Mouse (Mus musculus) heart, embryonic 12.5 days (tissue): ENCODE measurements at regions not wholly inside any gene's neighbourhood (a gene's known extent, or its start where the extent isn't known, plus 50 kb on each side); places are given as distances from the start of the nearest gene placed in this dataset.

Experiments used
- ATAC-seq: fragments of 200-750 bp; cut with Nextera tagmentation; 2 replicates; pipeline ENCODE4 v1.8.0; 2017; ENCODE audit warnings: moderate TSS enrichment, moderate library complexity; ENCODE audit not compliant: insufficient number of reproducible peaks, low FRiP score
- H3K27ac ChIP-seq: fragments of 300-500 bp; sonication (generic); 2 replicates; pipeline ENCODE4 v1.5.1; 2016; ENCODE audit warnings: mild to moderate bottlenecking, moderate library complexity; ENCODE audit not compliant: poor library complexity, severe bottlenecking
- H3K27me3 ChIP-seq: fragments of 300-500 bp; sonication (generic); replicated peaks from 2 replicates; pipeline ENCODE4 v1.6.1; 2016; ENCODE audit warnings: mild to moderate bottlenecking, moderate library complexity
- H3K36me3 ChIP-seq: fragments of 300-500 bp; sonication (generic); 2 replicates; pipeline ENCODE4 v1.6.1; 2016; ENCODE audit warnings: mild to moderate bottlenecking, moderate library complexity
- H3K4me1 ChIP-seq: fragments of 300-500 bp; sonication (generic); replicated peaks from 2 replicates; pipeline ENCODE4 v1.6.1; 2016; ENCODE audit warnings: mild to moderate bottlenecking
- H3K4me2 ChIP-seq: fragments of 300-500 bp; sonication (generic); 2 replicates; pipeline ENCODE4 v1.6.1; 2016; ENCODE audit warnings: mild to moderate bottlenecking, moderate library complexity
- H3K4me3 ChIP-seq: fragments of 300-500 bp; sonication (generic); 2 replicates; pipeline ENCODE4 v1.5.1; 2016; ENCODE audit warnings: mild to moderate bottlenecking
- H3K9ac ChIP-seq: fragments of 300-500 bp; sonication (generic); 2 replicates; pipeline ENCODE4 v1.6.1; 2016; ENCODE audit warnings: mild to moderate bottlenecking, moderate library complexity
- H3K9me3 ChIP-seq: fragments of 300-500 bp; sonication (generic); replicated peaks from 2 replicates; pipeline ENCODE4 v1.6.1; 2016; ENCODE audit warnings: mild to moderate bottlenecking, moderate library complexity
- WGBS: fragments of 180-500 bp; shearing (Covaris S2); methylation state at CpG from one replicate; pipeline ENCODE4 v1.1.7; 2016; 5-methylcytosine and 5-hydroxymethylcytosine counted together

GRCm38 (mm10) chr9:85134900-85135299 is 177.7 kb upstream of the Gm11114 start:
- no peaks in the 10 kb centered on the region for H3K9me3 ChIP-seq

GRCm38 (mm10) chr9:85136715-85137582 is 175.6 kb upstream of the Gm11114 start:
- no peak for ATAC-seq
- Histone ChIP-seq H3K9me3 (no peaks in the 10 kb centered on the region), H3K9ac (no peak overlapping the region), H3K27ac (no peak overlapping the region), H3K36me3 (no peaks in the 10 kb centered on the region), H3K4me1 (peaks cover 9% of the 10 kb centered on the region), H3K4me3 (no peak overlapping the region), H3K4me2 (no peak overlapping the region), H3K27me3 (no peaks in the 10 kb centered on the region)
- WGBS: 67% methylated on average over 6 of the region's 6 CpGs

More at GRCm38 (mm10) chr9:85134900-85135299, 177.7 kb upstream of the Gm11114 start:
- Histone ChIP-seq H3K4me2 (no peak overlapping the region), H3K4me3 (no peak overlapping the region), H3K4me1 (peaks cover 6% of the 10 kb centered on the region), H3K27ac (no peak overlapping the region), H3K36me3 (no peaks in the 10 kb centered on the region), H3K27me3 (no peaks in the 10 kb centered on the region), H3K9ac (no peak overlapping the region)
- WGBS: 52% methylated on average over 1 of the region's 1 CpGs
- ATAC-seq: no peak

GRCm38 (mm10) chr9:85139891-85140290 is 172.7 kb upstream of the Gm11114 start:
- H3K9ac ChIP-seq: no peak overlapping the region
- no peak overlapping the region for H3K27ac ChIP-seq
- ATAC-seq: no peak
- no peaks in the 10 kb centered on the region for H3K9me3 ChIP-seq
- WGBS: 21% methylated on average over 4 of the region's 4 CpGs
- no peaks in the 10 kb centered on the region for H3K36me3 ChIP-seq
- no peaks in the 10 kb centered on the region for H3K27me3 ChIP-seq
- H3K4me3 ChIP-seq: no peak overlapping the region
- no peak overlapping the region for H3K4me2 ChIP-seq
- H3K4me1 ChIP-seq: peaks cover 9% of the 10 kb centered on the region

- WGBS: 83% methylated on average over 2 of the region's 2 CpGs
- ATAC-seq: no peak
Measured at GRCm38 (mm10) chr9:85144363-85144762, 168.2 kb upstream of the Gm11114 start.

GRCm38 (mm10) chr9:85165632-85166031 is 146.9 kb upstream of the Gm11114 start:
- Histone ChIP-seq H3K4me1 (no peaks in the 10 kb centered on the region), H3K4me3 (no peak overlapping the region), H3K27ac (no peak overlapping the region), H3K9me3 (no peaks in the 10 kb centered on the region), H3K9ac (no peak overlapping the region), H3K4me2 (no peak overlapping the region), H3K27me3 (no peaks in the 10 kb centered on the region), H3K36me3 (no peaks in the 10 kb centered on the region)
- no peak for ATAC-seq
- WGBS: 82% methylated on average over 1 of the region's 1 CpGs

More at GRCm38 (mm10) chr9:85144363-85144762, 168.2 kb upstream of the Gm11114 start:
- Histone ChIP-seq H3K4me2 (no peak overlapping the region), H3K27me3 (no peaks in the 10 kb centered on the region), H3K9ac (no peak overlapping the region), H3K27ac (no peak overlapping the region), H3K9me3 (no peaks in the 10 kb centered on the region), H3K4me3 (no peak overlapping the region), H3K4me1 (peaks cover 8% of the 10 kb centered on the region), H3K36me3 (no peaks in the 10 kb centered on the region)

- Histone ChIP-seq H3K4me3 (no peak overlapping the region), H3K9ac (no peak overlapping the region), H3K36me3 (no peaks in the 10 kb centered on the region), H3K27me3 (no peaks in the 10 kb centered on the region), H3K27ac (no peak overlapping the region), H3K9me3 (no peaks in the 10 kb centered on the region), H3K4me1 (no peaks in the 10 kb centered on the region), H3K4me2 (no peak overlapping the region)
- no peak for ATAC-seq
Measured at GRCm38 (mm10) chr9:85167243-85167642, 145.3 kb upstream of the Gm11114 start.

- H3K27ac ChIP-seq: no peak overlapping the region
- no peaks in the 10 kb centered on the region for H3K36me3 ChIP-seq
- no peak for ATAC-seq
- WGBS: 59% methylated on average over 3 of the region's 3 CpGs
- H3K27me3 ChIP-seq: no peaks in the 10 kb centered on the region
- H3K4me1 ChIP-seq: no peaks in the 10 kb centered on the region
- H3K9ac ChIP-seq: no peak overlapping the region
- no peaks in the 10 kb centered on the region for H3K9me3 ChIP-seq
- H3K4me3 ChIP-seq: no peak overlapping the region
- H3K4me2 ChIP-seq: no peak overlapping the region
Measured at GRCm38 (mm10) chr9:85174431-85174830, 138.1 kb upstream of the Gm11114 start.

GRCm38 (mm10) chr9:85201202-85201601 is 111.4 kb upstream of the Gm11114 start:
- no peaks in the 10 kb centered on the region for H3K9me3 ChIP-seq
- no peak for ATAC-seq
- H3K4me3 ChIP-seq: no peak overlapping the region
- WGBS: 69% methylated on average over 3 of the region's 3 CpGs
- H3K27ac ChIP-seq: no peak overlapping the region
- no peak overlapping the region for H3K9ac ChIP-seq
- H3K27me3 ChIP-seq: no peaks in the 10 kb centered on the region
- no peak overlapping the region for H3K4me2 ChIP-seq
- no peaks in the 10 kb centered on the region for H3K36me3 ChIP-seq
- H3K4me1 ChIP-seq: no peaks in the 10 kb centered on the region

GRCm38 (mm10) chr9:85224870-85225269 is 87.7 kb upstream of the Gm11114 start:
- H3K9ac ChIP-seq: no peak overlapping the region
- no peaks in the 10 kb centered on the region for H3K9me3 ChIP-seq
- no peak overlapping the region for H3K27ac ChIP-seq
- no peaks in the 10 kb centered on the region for H3K4me1 ChIP-seq
- no peak overlapping the region for H3K4me2 ChIP-seq
- WGBS: 75% methylated on average over 3 of the region's 3 CpGs
- no peaks in the 10 kb centered on the region for H3K36me3 ChIP-seq
- no peaks in the 10 kb centered on the region for H3K27me3 ChIP-seq
- ATAC-seq: no peak
- no peak overlapping the region for H3K4me3 ChIP-seq
